8 mouse cellular contexts compared by ENCODE assay signal in the genomic region with DNA sequence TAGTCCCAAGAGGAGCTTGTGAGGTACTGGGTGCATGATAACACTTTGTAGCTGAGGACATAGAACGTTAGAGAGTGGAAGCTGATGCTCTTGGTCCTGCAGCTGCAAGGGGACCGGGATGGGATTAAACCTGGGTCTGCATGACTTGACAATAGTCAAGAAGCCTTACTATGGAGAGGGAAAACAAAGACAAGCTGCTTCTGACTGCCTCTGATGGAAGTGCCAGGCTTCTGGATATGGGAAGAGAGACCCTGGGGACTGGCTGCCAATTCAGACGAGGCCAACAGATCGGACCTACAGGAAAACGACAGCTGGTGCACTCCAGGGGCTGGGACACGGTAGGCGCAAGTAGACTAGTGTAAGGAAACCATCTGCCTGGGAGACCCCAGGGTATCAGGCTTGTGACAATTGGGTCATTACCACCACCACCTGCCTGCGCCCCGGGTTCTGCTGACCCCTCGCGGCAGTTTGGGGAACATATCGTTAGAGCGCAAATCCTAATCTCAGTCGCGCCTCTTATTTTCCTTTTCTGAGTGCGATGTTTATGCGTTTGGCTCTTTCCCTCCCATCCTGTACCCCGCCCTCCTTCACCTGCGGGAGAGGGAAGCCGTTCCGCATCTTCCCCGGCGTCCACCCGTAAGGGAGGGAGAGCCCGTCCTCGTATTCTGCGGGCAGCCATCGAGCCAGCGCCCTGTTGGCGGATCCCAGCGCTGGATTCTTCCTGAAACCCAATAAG. TPM values are rescaled to one million over a fixed set of nuclear protein-coding genes. Genes with fewer than 3 reads are reported as not detected.
DNase-seq lines count a peak whose midpoint lies in the region; ATAC-seq and TF ChIP-seq lines count a peak whose summit lies in the region.

No protein-coding gene starts in this region.

- no peaks in the 10 kb centered on the region for H3K9me3 ChIP-seq in forebrain, embryonic 11.5 days (ENCODE audit: control insufficient read depth, low read length)
- H3K9me3 ChIP-seq in hindbrain, embryonic 15.5 days, result no peaks in the 10 kb centered on the region
- H3K9me3 ChIP-seq in midbrain, embryonic 12.5 days, result no peaks in the 10 kb centered on the region
- H3K9me3 ChIP-seq in stomach, embryonic 15.5 days, result no peaks in the 10 kb centered on the region

- no peaks in the 10 kb centered on the region for H3K79me2 ChIP-seq in liver, adult 2 months (ENCODE audit: control insufficient read depth, insufficient read depth, low read length)

- intact Hi-C loops in left cerebral cortex, postnatal 36 days (cut with DNase I), result no loop called here

- TF ChIP-seq CTCF in liver, adult 2 months (IDR thresholded peaks at IDR 0.05; ENCODE audit: low read depth, low read length), result peak; percentile 72

- H3K4me2 ChIP-seq in forebrain, embryonic 11.5 days (ENCODE audit: low read depth, low read length, severe bottlenecking), result peak overlapping the region; percentile 79
- peak overlapping the region; percentile 63 for H3K4me2 ChIP-seq in hindbrain, embryonic 15.5 days
- H3K4me2 ChIP-seq in midbrain, embryonic 12.5 days (replicated peaks), result peak overlapping the region; percentile 67
- peak overlapping the region; percentile 69 for H3K4me2 ChIP-seq in stomach, embryonic 15.5 days

- ATAC-seq in forebrain, embryonic 11.5 days (replicated peaks; ENCODE audit: low FRiP score), result peak; percentile 74
- ATAC-seq in hindbrain, embryonic 15.5 days (ENCODE audit: low FRiP score, low read depth), result peak; percentile 82
- ATAC-seq in midbrain, embryonic 12.5 days (ENCODE audit: low FRiP score, low read depth), result peak; percentile 90
- ATAC-seq in stomach, embryonic 15.5 days (ENCODE audit: insufficient read depth, low FRiP score, low read depth), result no peak

- H3K27ac ChIP-seq in liver, adult 2 months (replicated peaks; ENCODE audit: insufficient read depth, low read depth, low read length), result no peak overlapping the region
- no peak overlapping the region for H3K27ac ChIP-seq in brown adipose tissue, adult 24 weeks (replicated peaks; ENCODE audit: low read depth, low read length)
- 0 out of 2 replicates have a peak overlapping the region, but pooled peaks have one; percentile 25 for H3K27ac ChIP-seq in forebrain, embryonic 11.5 days (ENCODE audit: low read depth, low read length)
- peak overlapping the region; percentile 39; the same call in 1 of the 2 replicates for H3K27ac ChIP-seq in hindbrain, embryonic 15.5 days (replicated peaks)
- peak overlapping the region; percentile 54; the same call in 1 of the 2 replicates for H3K27ac ChIP-seq in midbrain, embryonic 12.5 days (replicated peaks)
- H3K27ac ChIP-seq in stomach, embryonic 15.5 days, result no peak overlapping the region

- no peak for DNase-seq in liver, adult 2 months (ENCODE audit: extremely low read depth, low read depth, low spot score)
- DNase-seq in liver, result no peak
- DNase-seq in forebrain, embryonic 11.5 days (ENCODE audit: low spot score), result peak; percentile 81
- DNase-seq in left cerebral cortex, postnatal 36 days (ENCODE audit: low spot score in 2 of 2), result peak; percentile 43 to 54

- 5% methylated on average over 31 of the region's 31 CpGs for WGBS in liver, adult 2 months
- WGBS in forebrain, embryonic 11.5 days, result 2% methylated on average over 31 of the region's 31 CpGs
- 3% methylated on average over 31 of the region's 31 CpGs for WGBS in hindbrain, embryonic 15.5 days
- 3% methylated on average over 31 of the region's 31 CpGs for WGBS in midbrain, embryonic 12.5 days
- WGBS in stomach, embryonic 15.5 days, result 3% methylated on average over 31 of the region's 31 CpGs

- no peaks in the 10 kb centered on the region for H3K36me3 ChIP-seq in liver, adult 2 months (ENCODE audit: control insufficient read depth, insufficient read depth, low read length)
- no peaks in the 10 kb centered on the region for H3K36me3 ChIP-seq in forebrain, embryonic 11.5 days (ENCODE audit: control insufficient read depth, insufficient read depth, low read length)
- no peaks in the 10 kb centered on the region for H3K36me3 ChIP-seq in hindbrain, embryonic 15.5 days
- H3K36me3 ChIP-seq in midbrain, embryonic 12.5 days, result no peaks in the 10 kb centered on the region
- H3K36me3 ChIP-seq in stomach, embryonic 15.5 days, result no peaks in the 10 kb centered on the region

- H3K9ac ChIP-seq in liver, adult 2 months (ENCODE audit: low read depth, low read length), result no peak overlapping the region
- peak overlapping the region; percentile 52; the same call in 1 of the 2 replicates for H3K9ac ChIP-seq in forebrain, embryonic 11.5 days (ENCODE audit: low read length)
- peak overlapping the region; percentile 50 for H3K9ac ChIP-seq in hindbrain, embryonic 15.5 days
- H3K9ac ChIP-seq in midbrain, embryonic 12.5 days (replicated peaks), result peak overlapping the region; percentile 49; the same call in 1 of the 2 replicates
- no peak overlapping the region for H3K9ac ChIP-seq in stomach, embryonic 15.5 days

- no peak for TF ChIP-seq POLR2A in liver, adult 2 months (IDR thresholded peaks at IDR 0.05; ENCODE audit: extremely low read depth, insufficient read depth, low read length)

- 0 out of 2 replicates have a peak, but pooled peaks cover 4% of the 10 kb centered on the region for H3K27me3 ChIP-seq in liver, adult 2 months (ENCODE audit: control insufficient read depth, insufficient read depth, low read length)
- no peaks in the 10 kb centered on the region; the same call in 1 of the 2 replicates for H3K27me3 ChIP-seq in forebrain, embryonic 11.5 days (ENCODE audit: control insufficient read depth, insufficient read depth, low read length)
- no peaks in the 10 kb centered on the region for H3K27me3 ChIP-seq in hindbrain, embryonic 15.5 days
- H3K27me3 ChIP-seq in midbrain, embryonic 12.5 days, result peaks cover 14% of the 10 kb centered on the region; the same call in 1 of the 2 replicates
- no peaks in the 10 kb centered on the region for H3K27me3 ChIP-seq in stomach, embryonic 15.5 days (replicated peaks)

- H3K4me3 ChIP-seq in liver, adult 2 months (ENCODE audit: insufficient read depth, low read depth, low read length), result peak overlapping the region; percentile 32; the same call in 1 of the 2 replicates
- peak overlapping the region; percentile 29; the same call in 1 of the 2 replicates for H3K4me3 ChIP-seq in brown adipose tissue, adult 24 weeks (ENCODE audit: insufficient read depth, low read depth, low read length)
- peak overlapping the region; percentile 36 for H3K4me3 ChIP-seq in forebrain, embryonic 11.5 days (ENCODE audit: low read depth, low read length)
- H3K4me3 ChIP-seq in hindbrain, embryonic 15.5 days, result peak overlapping the region; percentile 38
- H3K4me3 ChIP-seq in midbrain, embryonic 12.5 days, result peak overlapping the region; percentile 40
- H3K4me3 ChIP-seq in stomach, embryonic 15.5 days (replicated peaks), result peak overlapping the region; percentile 39

- H3K4me1 ChIP-seq in liver, adult 2 months (ENCODE audit: control insufficient read depth, insufficient read depth, low read length), result 0 out of 2 replicates have a peak, but pooled peaks cover 1% of the 10 kb centered on the region
- no peaks in the 10 kb centered on the region for H3K4me1 ChIP-seq in brown adipose tissue, adult 24 weeks (ENCODE audit: control insufficient read depth, insufficient read depth, insufficient read length, low read length)
- peaks cover 3% of the 10 kb centered on the region; the same call in 1 of the 2 replicates for H3K4me1 ChIP-seq in forebrain, embryonic 11.5 days (replicated peaks; ENCODE audit: control insufficient read depth, insufficient read depth, low read length)
- peaks cover 18% of the 10 kb centered on the region for H3K4me1 ChIP-seq in hindbrain, embryonic 15.5 days (replicated peaks)
- H3K4me1 ChIP-seq in midbrain, embryonic 12.5 days, result peaks cover 19% of the 10 kb centered on the region
- no peaks in the 10 kb centered on the region for H3K4me1 ChIP-seq in stomach, embryonic 15.5 days

RNA-seq across cellular contexts. Expression of gene Lpo, which starts 11.2 kb away (rescaled TPM):
- not detected in 2 replicates for total RNA-seq in liver, adult 2 months (2014; rRNA removed)
- polyA plus RNA-seq in liver, adult 2 months (2012; rRNA removed), result not detected in 2 replicates
- not detected in 2 replicates for polyA plus RNA-seq in brown adipose tissue, adult 24 weeks (2012; ENCODE audit: insufficient read depth, insufficient read length, missing spikeins)
- 0.28 and 1.0 TPM in 2 replicates for polyA plus RNA-seq in forebrain, embryonic 11.5 days (2014; fragmentation: Nextera tagmentation; extraction: Ambion mirVana)
- 2.2 and 2.8 TPM in 2 replicates for polyA plus RNA-seq in hindbrain, embryonic 15.5 days (2015; fragmentation: Nextera tagmentation; extraction: Ambion mirVana)
- total RNA-seq in left cerebral cortex, postnatal 36 days (2021), result under 1 TPM; 0.29 to 0.39 TPM
- polyA plus RNA-seq in midbrain, embryonic 12.5 days (2016; fragmentation: Nextera tagmentation; extraction: Ambion mirVana), result 0.99 and 1.0 TPM in 2 replicates
- polyA plus RNA-seq in stomach, embryonic 15.5 days (2015; fragmentation: Nextera tagmentation; extraction: Ambion mirVana), result 0.04 and 0.18 TPM in 2 replicates

RNA-seq across cellular contexts. Expression of gene Mpo, which starts 23.5 kb away (rescaled TPM):
- total RNA-seq in liver, adult 2 months (2014; rRNA removed), result not detected in 2 replicates
- 0.06 TPM in 1 of 2 replicates, not detected in the other for polyA plus RNA-seq in liver, adult 2 months (2012; rRNA removed)
- not detected in 2 replicates for polyA plus RNA-seq in brown adipose tissue, adult 24 weeks (2012; ENCODE audit: insufficient read depth, insufficient read length, missing spikeins)
- 3.6 and 3.9 TPM in 2 replicates for polyA plus RNA-seq in forebrain, embryonic 11.5 days (2014; fragmentation: Nextera tagmentation; extraction: Ambion mirVana)
- polyA plus RNA-seq in hindbrain, embryonic 15.5 days (2015; fragmentation: Nextera tagmentation; extraction: Ambion mirVana), result 0.21 TPM in 2 replicates
- not detected for total RNA-seq in left cerebral cortex, postnatal 36 days (2021)
- polyA plus RNA-seq in midbrain, embryonic 12.5 days (2016; fragmentation: Nextera tagmentation; extraction: Ambion mirVana), result 0.97 and 1.2 TPM in 2 replicates
- polyA plus RNA-seq in stomach, embryonic 15.5 days (2015; fragmentation: Nextera tagmentation; extraction: Ambion mirVana), result 11.1 and 23.1 TPM in 2 replicates

RNA-seq across cellular contexts. Expression of gene Mks1, which starts 36.1 kb away (rescaled TPM):
- 1.2 and 2.1 TPM in 2 replicates for total RNA-seq in liver, adult 2 months (2014; rRNA removed)
- polyA plus RNA-seq in liver, adult 2 months (2012; rRNA removed), result 2.8 and 3.2 TPM in 2 replicates
- polyA plus RNA-seq in brown adipose tissue, adult 24 weeks (2012; ENCODE audit: insufficient read depth, insufficient read length, missing spikeins), result 1.8 and 3.1 TPM in 2 replicates
- polyA plus RNA-seq in forebrain, embryonic 11.5 days (2014; fragmentation: Nextera tagmentation; extraction: Ambion mirVana), result 15.6 and 17.2 TPM in 2 replicates
- 10.5 and 12.3 TPM in 2 replicates for polyA plus RNA-seq in hindbrain, embryonic 15.5 days (2015; fragmentation: Nextera tagmentation; extraction: Ambion mirVana)
- total RNA-seq in left cerebral cortex, postnatal 36 days (2021), result 1 to 10 TPM; 4.0 to 8.0 TPM
- 14.8 and 18.8 TPM in 2 replicates for polyA plus RNA-seq in midbrain, embryonic 12.5 days (2016; fragmentation: Nextera tagmentation; extraction: Ambion mirVana)
- 12.0 and 13.4 TPM in 2 replicates for polyA plus RNA-seq in stomach, embryonic 15.5 days (2015; fragmentation: Nextera tagmentation; extraction: Ambion mirVana)

RNA-seq across cellular contexts. Expression of gene Tspoap1, which starts 56.5 kb away (rescaled TPM):
- 0.09 and 1.1 TPM in 2 replicates for total RNA-seq in liver, adult 2 months (2014; rRNA removed)
- polyA plus RNA-seq in liver, adult 2 months (2012; rRNA removed), result 0.26 and 0.37 TPM in 2 replicates
- not detected in 2 replicates for polyA plus RNA-seq in brown adipose tissue, adult 24 weeks (2012; ENCODE audit: insufficient read depth, insufficient read length, missing spikeins)
- polyA plus RNA-seq in forebrain, embryonic 11.5 days (2014; fragmentation: Nextera tagmentation; extraction: Ambion mirVana), result 18.8 and 19.9 TPM in 2 replicates
- polyA plus RNA-seq in hindbrain, embryonic 15.5 days (2015; fragmentation: Nextera tagmentation; extraction: Ambion mirVana), result 43.6 and 50.4 TPM in 2 replicates
- 100 to 1,000 TPM; 158 to 214 TPM for total RNA-seq in left cerebral cortex, postnatal 36 days (2021)
- polyA plus RNA-seq in midbrain, embryonic 12.5 days (2016; fragmentation: Nextera tagmentation; extraction: Ambion mirVana), result 40.6 and 43.5 TPM in 2 replicates
- polyA plus RNA-seq in stomach, embryonic 15.5 days (2015; fragmentation: Nextera tagmentation; extraction: Ambion mirVana), result 2.0 and 2.8 TPM in 2 replicates

RNA-seq across cellular contexts. Expression of gene Epx, which starts 58.5 kb away (rescaled TPM):
- not detected in 2 replicates for total RNA-seq in liver, adult 2 months (2014; rRNA removed)
- not detected in 2 replicates for polyA plus RNA-seq in liver, adult 2 months (2012; rRNA removed)
- polyA plus RNA-seq in brown adipose tissue, adult 24 weeks (2012; ENCODE audit: insufficient read depth, insufficient read length, missing spikeins), result not detected in 2 replicates
- 0.07 TPM in 1 of 2 replicates, not detected in the other for polyA plus RNA-seq in forebrain, embryonic 11.5 days (2014; fragmentation: Nextera tagmentation; extraction: Ambion mirVana)
- polyA plus RNA-seq in hindbrain, embryonic 15.5 days (2015; fragmentation: Nextera tagmentation; extraction: Ambion mirVana), result 0.25 and 0.69 TPM in 2 replicates
- under 1 TPM in 1 of 2 experiments, not detected in 1; 0.17 TPM for total RNA-seq in left cerebral cortex, postnatal 36 days (2021)
- not detected in 2 replicates for polyA plus RNA-seq in midbrain, embryonic 12.5 days (2016; fragmentation: Nextera tagmentation; extraction: Ambion mirVana)
- 0.14 and 0.21 TPM in 2 replicates for polyA plus RNA-seq in stomach, embryonic 15.5 days (2015; fragmentation: Nextera tagmentation; extraction: Ambion mirVana)

Comparison
In these comparisons a context has a peak if more than half of its experiments do, and no peak if none do; other contexts are left out.
1. DNase-seq: peak in forebrain, embryonic 11.5 days (single experiment) and left cerebral cortex, postnatal 36 days (2 of 2); none in liver, adult 2 months (single experiment) and liver (single experiment).
2. H3K27ac ChIP-seq: peak in forebrain, embryonic 11.5 days (single experiment), hindbrain, embryonic 15.5 days (single experiment) and midbrain, embryonic 12.5 days (single experiment); none in liver, adult 2 months (single experiment), brown adipose tissue, adult 24 weeks (single experiment) and stomach, embryonic 15.5 days (single experiment).
3. H3K9ac ChIP-seq: peak in forebrain, embryonic 11.5 days (single experiment), hindbrain, embryonic 15.5 days (single experiment) and midbrain, embryonic 12.5 days (single experiment); none in liver, adult 2 months (single experiment) and stomach, embryonic 15.5 days (single experiment).
4. Peak in every context shown above with its lines, with median percentiles within 50 percentile points of each other: H3K4me3 ChIP-seq and H3K4me2 ChIP-seq.